Mouse (Mus musculus): Measurements from ENCODE around the gene Kcnk10. TPM values are rescaled to one million over a fixed set of nuclear protein-coding genes. Genes with fewer than 3 reads are reported as not detected.

Gene Kcnk10
- polyA plus RNA-seq, 1 experiment, result not detected

- Histone ChIP-seq H3K27me3 (ENCODE audit: control insufficient read depth, insufficient read depth, low read length, poor library complexity, severe bottlenecking) (no peaks in the 10 kb centered on the region; the same call in 1 of the 2 replicates), H3K36me3 (ENCODE audit: control insufficient read depth, insufficient read depth, low read length, poor library complexity, severe bottlenecking) (no peaks in the 10 kb centered on the region), H3K9ac (ENCODE audit: low read depth, poor library complexity, severe bottlenecking) (no peak overlapping the region), H3K9me3 (replicated peaks; ENCODE audit: control insufficient read depth, insufficient read depth, low read length, poor library complexity, severe bottlenecking) (no peaks in the 10 kb centered on the region), H3K27ac (ENCODE audit: insufficient read depth, low read length) (no peak overlapping the region), H3K4me3 (ENCODE audit: low read depth, low read length) (no peak overlapping the region), H3K4me1 (ENCODE audit: control insufficient read depth, insufficient read depth, low read length) (no peaks in the 10 kb centered on the region)
- TF ChIP-seq POLR2A (IDR thresholded peaks at IDR 0.05; ENCODE audit: insufficient read depth, low read length) (no peak), EP300 (IDR thresholded peaks at IDR 0.05; ENCODE audit: insufficient read depth, low read depth, low read length) (no peak), CTCF (IDR thresholded peaks at IDR 0.05; ENCODE audit: low read depth, low read length) (no peak)
Observed at GRCm38 (mm10) chr12:98548141-98548540, 30.0 kb downstream of the Kcnk10 start.

- no peak for TF ChIP-seq POLR2A (IDR thresholded peaks at IDR 0.05; ENCODE audit: insufficient read depth, low read length)
- no peak for TF ChIP-seq EP300 (IDR thresholded peaks at IDR 0.05; ENCODE audit: insufficient read depth, low read depth, low read length)
- Histone ChIP-seq H3K27ac (ENCODE audit: insufficient read depth, low read length) (no peak overlapping the region), H3K36me3 (ENCODE audit: control insufficient read depth, insufficient read depth, low read length, poor library complexity, severe bottlenecking) (no peaks in the 10 kb centered on the region), H3K9ac (ENCODE audit: low read depth, poor library complexity, severe bottlenecking) (no peak overlapping the region), H3K4me1 (ENCODE audit: control insufficient read depth, insufficient read depth, low read length) (no peaks in the 10 kb centered on the region), H3K9me3 (replicated peaks; ENCODE audit: control insufficient read depth, insufficient read depth, low read length, poor library complexity, severe bottlenecking) (no peaks in the 10 kb centered on the region), H3K27me3 (ENCODE audit: control insufficient read depth, insufficient read depth, low read length, poor library complexity, severe bottlenecking) (no peaks in the 10 kb centered on the region; the same call in 1 of the 2 replicates), H3K4me3 (ENCODE audit: low read depth, low read length) (no peak overlapping the region)
Observed at GRCm38 (mm10) chr12:98545875-98546274, 32.2 kb downstream of the Kcnk10 start.

GRCm38 (mm10) chr12:98545251-98545560 lies 32.9 kb downstream of the Kcnk10 start:
- H3K36me3 ChIP-seq (ENCODE audit: control insufficient read depth, insufficient read depth, low read length, poor library complexity, severe bottlenecking), result no peaks in the 10 kb centered on the region
- no peak overlapping the region for H3K27ac ChIP-seq (ENCODE audit: insufficient read depth, low read length)
- H3K4me3 ChIP-seq (ENCODE audit: low read depth, low read length), result no peak overlapping the region
- no peak for TF ChIP-seq POLR2A (IDR thresholded peaks at IDR 0.05; ENCODE audit: insufficient read depth, low read length)
- no peak for TF ChIP-seq EP300 (IDR thresholded peaks at IDR 0.05; ENCODE audit: insufficient read depth, low read depth, low read length)
- no peak for TF ChIP-seq CTCF (IDR thresholded peaks at IDR 0.05; ENCODE audit: low read depth, low read length)
- no peak overlapping the region for H3K9ac ChIP-seq (ENCODE audit: low read depth, poor library complexity, severe bottlenecking)
- H3K27me3 ChIP-seq (ENCODE audit: control insufficient read depth, insufficient read depth, low read length, poor library complexity, severe bottlenecking), result no peaks in the 10 kb centered on the region; the same call in 1 of the 2 replicates
- H3K4me1 ChIP-seq (ENCODE audit: control insufficient read depth, insufficient read depth, low read length), result no peaks in the 10 kb centered on the region
- H3K9me3 ChIP-seq (replicated peaks; ENCODE audit: control insufficient read depth, insufficient read depth, low read length, poor library complexity, severe bottlenecking), result no peaks in the 10 kb centered on the region

- H3K27me3 ChIP-seq (ENCODE audit: control insufficient read depth, insufficient read depth, low read length, poor library complexity, severe bottlenecking), result no peaks in the 10 kb centered on the region; the same call in 1 of the 2 replicates
- H3K27ac ChIP-seq (ENCODE audit: insufficient read depth, low read length), result no peak overlapping the region
- no peak overlapping the region for H3K4me3 ChIP-seq (ENCODE audit: low read depth, low read length)
- H3K4me1 ChIP-seq (ENCODE audit: control insufficient read depth, insufficient read depth, low read length), result no peaks in the 10 kb centered on the region
- no peaks in the 10 kb centered on the region for H3K36me3 ChIP-seq (ENCODE audit: control insufficient read depth, insufficient read depth, low read length, poor library complexity, severe bottlenecking)
- H3K9me3 ChIP-seq (replicated peaks; ENCODE audit: control insufficient read depth, insufficient read depth, low read length, poor library complexity, severe bottlenecking), result no peaks in the 10 kb centered on the region
- H3K9ac ChIP-seq (ENCODE audit: low read depth, poor library complexity, severe bottlenecking), result no peak overlapping the region
- TF ChIP-seq CTCF (IDR thresholded peaks at IDR 0.05; ENCODE audit: low read depth, low read length), result no peak
- no peak for TF ChIP-seq EP300 (IDR thresholded peaks at IDR 0.05; ENCODE audit: insufficient read depth, low read depth, low read length)
- TF ChIP-seq POLR2A (IDR thresholded peaks at IDR 0.05; ENCODE audit: insufficient read depth, low read length), result no peak
Observed at GRCm38 (mm10) chr12:98544545-98545250, 33.4 kb downstream of the Kcnk10 start.

GRCm38 (mm10) chr12:98536760-98537159 lies 41.4 kb downstream of the Kcnk10 start:
- Histone ChIP-seq H3K4me1 (ENCODE audit: control insufficient read depth, insufficient read depth, low read length) (no peaks in the 10 kb centered on the region), H3K9ac (ENCODE audit: low read depth, poor library complexity, severe bottlenecking) (no peak overlapping the region), H3K9me3 (replicated peaks; ENCODE audit: control insufficient read depth, insufficient read depth, low read length, poor library complexity, severe bottlenecking) (no peaks in the 10 kb centered on the region), H3K27me3 (ENCODE audit: control insufficient read depth, insufficient read depth, low read length, poor library complexity, severe bottlenecking) (no peaks in the 10 kb centered on the region), H3K27ac (ENCODE audit: insufficient read depth, low read length) (no peak overlapping the region), H3K36me3 (ENCODE audit: control insufficient read depth, insufficient read depth, low read length, poor library complexity, severe bottlenecking) (no peaks in the 10 kb centered on the region), H3K4me3 (ENCODE audit: low read depth, low read length) (no peak overlapping the region)
- TF ChIP-seq POLR2A (IDR thresholded peaks at IDR 0.05; ENCODE audit: insufficient read depth, low read length) (no peak), CTCF (IDR thresholded peaks at IDR 0.05; ENCODE audit: low read depth, low read length) (no peak), EP300 (IDR thresholded peaks at IDR 0.05; ENCODE audit: insufficient read depth, low read depth, low read length) (no peak)

GRCm38 (mm10) chr12:98536036-98536435 lies 42.1 kb downstream of the Kcnk10 start:
- no peaks in the 10 kb centered on the region for H3K36me3 ChIP-seq (ENCODE audit: control insufficient read depth, insufficient read depth, low read length, poor library complexity, severe bottlenecking)
- TF ChIP-seq POLR2A (IDR thresholded peaks at IDR 0.05; ENCODE audit: insufficient read depth, low read length) (no peak), CTCF (IDR thresholded peaks at IDR 0.05; ENCODE audit: low read depth, low read length) (no peak), EP300 (IDR thresholded peaks at IDR 0.05; ENCODE audit: insufficient read depth, low read depth, low read length) (no peak)

More at GRCm38 (mm10) chr12:98536036-98536435, 42.1 kb downstream of the Kcnk10 start:
- no peaks in the 10 kb centered on the region for H3K9me3 ChIP-seq (replicated peaks; ENCODE audit: control insufficient read depth, insufficient read depth, low read length, poor library complexity, severe bottlenecking)
- H3K4me1 ChIP-seq (ENCODE audit: control insufficient read depth, insufficient read depth, low read length), result no peaks in the 10 kb centered on the region
- no peak overlapping the region for H3K4me3 ChIP-seq (ENCODE audit: low read depth, low read length)
- H3K27ac ChIP-seq (ENCODE audit: insufficient read depth, low read length), result no peak overlapping the region
- no peak overlapping the region for H3K9ac ChIP-seq (ENCODE audit: low read depth, poor library complexity, severe bottlenecking)
- no peaks in the 10 kb centered on the region for H3K27me3 ChIP-seq (ENCODE audit: control insufficient read depth, insufficient read depth, low read length, poor library complexity, severe bottlenecking)
